Mouse (Mus musculus) CH12.LX (cell line): ENCODE results near the gene Car1. TPM values are rescaled to one million over a fixed set of nuclear protein-coding genes. Genes with fewer than 3 reads are reported as not detected.

ENCODE experiments used
- DNase-seq: peaks from one replicate; pipeline ENCODE4 v3.0.0-alpha.2; 2013; ENCODE audit errors: extremely low read depth
- H3K27ac ChIP-seq: 2 replicates; pipeline ENCODE4 v1.5.1; 2012; ENCODE audit warnings: low read depth, mild to moderate bottlenecking, control low read depth, moderate library complexity; ENCODE audit not compliant: insufficient read depth
- H3K27me3 ChIP-seq: replicated peaks from 2 replicates; pipeline ENCODE3; 2012; ENCODE audit warnings: inconsistent platforms
- H3K36me3 ChIP-seq, 2 experiments: replicated peaks in 1 of 2; 2 replicates each; pipeline versions ENCODE3 to v1.6.1; 2012; ENCODE audit warnings: inconsistent platforms in 1 of 2, low read length in 1 of 2, mild to moderate bottlenecking in 1 of 2, mixed read lengths in 1 of 2, moderate library complexity in 1 of 2; ENCODE audit not compliant: control insufficient read depth in 1 of 2, insufficient read depth in 1 of 2
- H3K4me1 ChIP-seq, 2 experiments: 2 replicates each; pipeline ENCODE4 v1.6.1; 2012; ENCODE audit warnings: inconsistent platforms in 1 of 2, moderate library complexity in 1 of 2; ENCODE audit not compliant: insufficient read depth in 2 of 2, control insufficient read depth in 1 of 2
- H3K4me2 ChIP-seq: 2 replicates; pipeline ENCODE4 v1.6.1; 2012; ENCODE audit warnings: low read depth, mild to moderate bottlenecking, control low read depth; ENCODE audit not compliant: poor library complexity, insufficient read depth, severe bottlenecking
- H3K4me3 ChIP-seq, 3 experiments: fragments of 150-350 bp in 1 of 3; sonication (generic) in 1 of 3; replicated peaks in 1 of 3; 2 replicates each; pipeline versions ENCODE3 to v1.5.1; 2011 to 2012; ENCODE audit warnings: low read depth in 2 of 3, low read length in 2 of 3, mild to moderate bottlenecking in 2 of 3, moderate library complexity in 2 of 3, control low read depth in 1 of 3, improper control_type of control experiment in 1 of 3, inconsistent platforms in 1 of 3, mixed read lengths in 1 of 3; ENCODE audit not compliant: poor library complexity in 1 of 3
- H3K79me2 ChIP-seq: replicated peaks from 2 replicates; pipeline ENCODE4 v1.6.1; 2012; ENCODE audit warnings: mild to moderate bottlenecking, moderate library complexity; ENCODE audit not compliant: control insufficient read depth, poor library complexity, insufficient read depth, severe bottlenecking; ENCODE audit errors: extremely low read depth
- H3K9ac ChIP-seq: 2 replicates; pipeline ENCODE4 v1.6.1; 2012; ENCODE audit warnings: low read depth, mild to moderate bottlenecking, control low read depth, moderate library complexity; ENCODE audit not compliant: insufficient read depth
- H3K9me3 ChIP-seq: replicated peaks from 2 replicates; pipeline ENCODE3; 2012; ENCODE audit warnings: low read length, inconsistent platforms, mixed read lengths
- BHLHE40 ChIP-seq: IDR thresholded peaks from 2 replicates; pipeline ENCODE4 v1.6.1; 2011; ENCODE audit warnings: mild to moderate bottlenecking, low read depth, low read length, improper control_type of control experiment
- CHD1 ChIP-seq: IDR thresholded peaks from 2 replicates; pipeline ENCODE4 v1.6.1; 2012; ENCODE audit warnings: low read depth, low read length, improper control_type of control experiment, inconsistent platforms
- CHD2 ChIP-seq: IDR thresholded peaks from 2 replicates; pipeline ENCODE4 v1.6.1; 2011; ENCODE audit warnings: low read length, improper control_type of control experiment
- CTCF ChIP-seq, 2 experiments: IDR thresholded peaks in 1 of 2; conservative IDR thresholded peaks in 1 of 2; 2 replicates each; pipeline ENCODE4 v1.5.1; 2011 to 2012; ENCODE audit warnings: low read depth in 2 of 2, low read length in 2 of 2, improper control_type of control experiment in 1 of 2, inconsistent platforms in 1 of 2, mild to moderate bottlenecking in 1 of 2, moderate library complexity in 1 of 2
- ELF1 ChIP-seq: IDR thresholded peaks from 2 replicates; pipeline ENCODE4 v1.6.1; 2014; ENCODE audit warnings: low read depth, mild to moderate bottlenecking, inconsistent platforms, low read length, improper control_type of control experiment
- EP300 ChIP-seq: IDR thresholded peaks from 2 replicates; pipeline ENCODE4 v1.6.1; 2011; ENCODE audit warnings: low read length, improper control_type of control experiment
- HCFC1 ChIP-seq: IDR thresholded peaks from 2 replicates; pipeline ENCODE4 v1.6.1; 2012; ENCODE audit warnings: low read depth, mild to moderate bottlenecking, inconsistent platforms, low read length, improper control_type of control experiment
- IRF4 ChIP-seq: IDR thresholded peaks from 2 replicates; pipeline ENCODE4 v1.6.1; 2014; ENCODE audit warnings: low read depth, mild to moderate bottlenecking, inconsistent platforms, low read length, improper control_type of control experiment
- KAT2A ChIP-seq: IDR thresholded peaks from 2 replicates; pipeline ENCODE4 v1.6.1; 2012; ENCODE audit warnings: low read length, improper control_type of control experiment, inconsistent platforms; ENCODE audit not compliant: insufficient replicate concordance
- MAFK ChIP-seq: IDR thresholded peaks from 2 replicates; pipeline ENCODE4 v1.6.1; 2011; ENCODE audit warnings: low read length, improper control_type of control experiment; ENCODE audit not compliant: insufficient replicate concordance
- MAZ ChIP-seq: IDR thresholded peaks from 2 replicates; pipeline ENCODE4 v1.6.1; 2012; ENCODE audit warnings: low read depth, mild to moderate bottlenecking, inconsistent platforms, low read length, improper control_type of control experiment, moderate library complexity
- MEF2A ChIP-seq: IDR thresholded peaks from 2 replicates; pipeline ENCODE4 v1.6.1; 2014; ENCODE audit warnings: low read depth, mild to moderate bottlenecking, inconsistent platforms, low read length, improper control_type of control experiment, borderline replicate concordance
- MXI1 ChIP-seq: IDR thresholded peaks from 2 replicates; pipeline ENCODE4 v1.6.1; 2011; ENCODE audit warnings: mild to moderate bottlenecking, low read depth, low read length, improper control_type of control experiment
- MYC ChIP-seq: IDR thresholded peaks from 2 replicates; pipeline ENCODE4 v1.6.1; 2011; ENCODE audit warnings: low read depth, mild to moderate bottlenecking, improper control_type of control experiment, low read length
- PAX5 ChIP-seq: IDR thresholded peaks from 2 replicates; pipeline ENCODE4 v1.6.1; 2012; ENCODE audit warnings: low read length, inconsistent platforms, mixed read lengths
- POLR2A ChIP-seq: IDR thresholded peaks from 2 replicates; pipeline ENCODE4 v1.6.1; 2011; ENCODE audit warnings: low read depth, mild to moderate bottlenecking, improper control_type of control experiment, low read length
- RCOR1 ChIP-seq: conservative IDR thresholded peaks from 2 replicates; pipeline ENCODE4 v1.6.1; 2012; ENCODE audit warnings: low read depth, mild to moderate bottlenecking, inconsistent platforms, low read length, improper control_type of control experiment
- SIN3A ChIP-seq: IDR thresholded peaks from 2 replicates; pipeline ENCODE4 v1.6.1; 2012; ENCODE audit warnings: low read length, improper control_type of control experiment, inconsistent platforms
- TBP ChIP-seq: conservative IDR thresholded peaks from 2 replicates; pipeline ENCODE4 v1.6.1; 2011; ENCODE audit warnings: low read depth, low read length, improper control_type of control experiment
- TCF12 ChIP-seq: IDR thresholded peaks from 2 replicates; pipeline ENCODE4 v1.6.1; 2014; ENCODE audit warnings: low read depth, mild to moderate bottlenecking, inconsistent platforms, low read length, improper control_type of control experiment
- USF1 ChIP-seq: IDR thresholded peaks from 2 replicates; pipeline ENCODE4 v1.6.1; 2014; ENCODE audit warnings: low read depth, mild to moderate bottlenecking, inconsistent platforms, low read length, improper control_type of control experiment
- ZC3H11A ChIP-seq: IDR thresholded peaks from 2 replicates; pipeline ENCODE4 v1.6.1; 2012; ENCODE audit warnings: low read depth, mild to moderate bottlenecking, inconsistent platforms, low read length, improper control_type of control experiment
- ZKSCAN1 ChIP-seq: IDR thresholded peaks from 2 replicates; pipeline ENCODE4 v1.6.1; 2012; ENCODE audit warnings: low read depth, inconsistent platforms, low read length, improper control_type of control experiment, borderline replicate concordance
- dilution Hi-C: fragments of 300-500 bp; cut with MboI; formaldehyde crosslinking; loops from 2 replicates; pipeline ENCODE4 v1.14.3; 2020; ENCODE audit warnings: low sequenced_read_pairs; ENCODE audit not compliant: extremely low pct_unique_long_range_greater_than_20kb, extremely low pct_ligation_motif_present
- in situ Hi-C: fragments of 300-500 bp; cut with MboI; formaldehyde crosslinking; loops from 3 replicates; pipeline ENCODE4 v1.14.3; 2019; ENCODE audit warnings: low sequenced_read_pairs, low pct_ligation_motif_present, low pct_unique_long_range_greater_than_20kb, mixed read lengths
- polyA plus RNA-seq: library from polyadenylated mRNA; unstranded; fragments of >175 nt; gene quantifications from 2 replicates; pipeline ENCODE4 v1.2.1, GENCODE M21; 2012; ENCODE audit warnings: low read depth; ENCODE audit not compliant: insufficient read length
- total RNA-seq, 2 experiments: library from RNA; depleted of rRNA; stranded (reverse); fragments of 300-350 nt in 1 of 2; fragments of >200 nt in 1 of 2; gene quantifications; 2 replicates each; pipeline ENCODE4 v1.2.3; 2012 to 2014

Car1 gene
- total and polyA plus RNA-seq, 3 experiments = 0.26 TPM; not detected in 2

GRCm38 (mm10) chr3:14764755-14765566 is 43.2 kb downstream of the Car1 start:
- H3K36me3 ChIP-seq = no peaks in the 10 kb centered on the region
- H3K4me3 ChIP-seq = no peak overlapping the region
- H3K9ac ChIP-seq = no peak overlapping the region
- no peaks in the 10 kb centered on the region for H3K79me2 ChIP-seq
- no peak overlapping the region for H3K4me2 ChIP-seq
- dilution Hi-C loops (no loop called here), in situ Hi-C loops (no loop called here)
- H3K27ac ChIP-seq = no peak overlapping the region
- DNase-seq = peak; percentile 14
- H3K9me3 ChIP-seq = no peaks in the 10 kb centered on the region
- peaks cover 0 to 9% of the 10 kb centered on the region in 2 experiments; a peak in 2 of 4 replicates for H3K4me1 ChIP-seq
- H3K27me3 ChIP-seq = no peaks in the 10 kb centered on the region
- TF ChIP-seq MAZ (no peak), TCF12 (no peak), MYC (no peak), CTCF (conservative IDR thresholded peaks at IDR 0.05 in 1 of 2, IDR thresholded peaks at IDR 0.05 in 1 of 2; ENCODE audit: low read depth in 2 of 2, low read length in 2 of 2) (no peak), KAT2A (no peak), ZC3H11A (no peak), MEF2A (no peak), POLR2A (no peak), MAFK (no peak), ZKSCAN1 (no peak), MXI1 (no peak), CHD2 (no peak), SIN3A (no peak)

- no peak for TF ChIP-seq USF1
- no peak for TF ChIP-seq ZKSCAN1
- no peak for TF ChIP-seq BHLHE40
- TF ChIP-seq TCF12 = no peak
- no peak for TF ChIP-seq CHD1
- no peak for TF ChIP-seq TBP
- TF ChIP-seq PAX5 = no peak
- no peak for TF ChIP-seq IRF4
- no peak for TF ChIP-seq RCOR1
- TF ChIP-seq MAFK = no peak
- TF ChIP-seq HCFC1 = no peak
- no peak for TF ChIP-seq EP300
- TF ChIP-seq ZC3H11A = no peak
- no peak for TF ChIP-seq ELF1
- TF ChIP-seq MXI1 = no peak
- TF ChIP-seq MYC = no peak
- TF ChIP-seq, all 38 proteins: peak for 0
- Histone ChIP-seq H3K27ac (no peak overlapping the region), H3K27me3 (no peaks in the 10 kb centered on the region), H3K79me2 (no peaks in the 10 kb centered on the region), H3K4me1 (peaks cover 0 to 7% of the 10 kb centered on the region in 2 experiments; a peak in 1 of 4 replicates), H3K36me3 (no peaks in the 10 kb centered on the region), H3K9me3 (no peaks in the 10 kb centered on the region), H3K4me3 (no peak overlapping the region), H3K9ac (no peak overlapping the region), H3K4me2 (no peak overlapping the region)
- DNase-seq = no peak
- dilution Hi-C loops = no loop called here
- in situ Hi-C loops = no loop called here
Observed at GRCm38 (mm10) chr3:14755716-14756115, 52.5 kb downstream of the Car1 start.
